Mouse (Mus musculus) midbrain, embryonic 10.5 days (tissue): ENCODE measurements at regions not wholly inside any gene's neighbourhood (a gene's known extent, or its start where the extent isn't known, plus 50 kb on each side); places are given as distances from the start of the nearest gene placed in this dataset.

ENCODE experiments used
- DNase-seq: peaks from one replicate; pipeline ENCODE4 v3.0.0-alpha.2; 2017; ENCODE audit warnings: low spot score
- H3K27ac ChIP-seq: fragments of 300-500 bp; sonication (generic); replicated peaks from 2 replicates; pipeline ENCODE4 v1.5.1; 2016; ENCODE audit warnings: mild to moderate bottlenecking
- H3K27me3 ChIP-seq: fragments of 300-500 bp; sonication (generic); 2 replicates; pipeline ENCODE4 v1.6.1; 2016; ENCODE audit warnings: low read depth, mild to moderate bottlenecking; ENCODE audit not compliant: poor library complexity, severe bottlenecking
- H3K36me3 ChIP-seq: fragments of 300-500 bp; sonication (generic); 2 replicates; pipeline ENCODE4 v1.6.1; 2016; ENCODE audit warnings: mild to moderate bottlenecking, moderate library complexity
- H3K4me1 ChIP-seq: fragments of 300-500 bp; sonication (generic); 2 replicates; pipeline ENCODE4 v1.6.1; 2016
- H3K4me3 ChIP-seq: fragments of 300-500 bp; sonication (generic); 2 replicates; pipeline ENCODE4 v1.5.1; 2016; ENCODE audit warnings: mild to moderate bottlenecking, moderate library complexity
- H3K9me3 ChIP-seq: fragments of 300-500 bp; sonication (generic); replicated peaks from 2 replicates; pipeline ENCODE4 v1.6.1; 2016; ENCODE audit warnings: mild to moderate bottlenecking
- WGBS: fragments of 180-500 bp; shearing (Covaris S2); methylation state at CpG from one replicate; pipeline ENCODE4 v1.1.7; 2016; 5-methylcytosine and 5-hydroxymethylcytosine counted together

DNA sequence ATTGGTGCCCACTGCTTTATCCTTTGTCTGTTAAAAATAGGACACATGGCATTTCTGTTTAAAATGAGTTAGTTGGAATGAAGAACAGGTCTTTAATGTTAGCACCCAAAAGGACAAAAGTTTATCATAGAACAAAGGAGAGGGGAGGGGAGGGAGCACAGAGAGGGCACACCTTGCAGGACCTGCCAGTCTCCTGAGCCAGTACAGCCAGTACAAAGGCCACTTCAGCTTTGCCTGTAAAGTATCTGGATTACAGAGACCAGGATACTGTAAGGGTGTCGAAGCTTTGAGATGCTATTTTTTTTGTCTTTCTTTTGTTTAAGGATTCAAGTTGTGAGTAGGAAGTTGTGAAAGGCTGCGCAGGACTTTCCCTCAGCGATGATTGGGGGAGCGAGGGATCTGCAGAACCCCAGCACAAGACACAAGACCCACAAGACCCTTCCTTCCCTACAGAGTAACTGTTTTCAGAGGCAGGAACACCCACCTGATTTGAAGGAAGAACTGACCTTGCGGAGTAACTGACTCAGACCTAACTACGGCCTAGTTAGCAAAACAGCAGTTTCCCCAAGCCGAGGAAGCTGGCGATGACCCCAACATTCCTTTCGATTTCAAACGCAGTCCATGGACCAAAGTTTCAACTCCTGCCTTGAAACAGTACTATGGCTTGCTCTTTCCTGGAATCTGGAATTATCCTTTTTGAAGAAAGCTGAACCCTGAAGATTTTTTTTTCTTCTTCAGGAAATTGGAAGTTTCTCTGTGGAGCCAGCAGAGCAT, 178.1 kb downstream of the Efnb2 start:
- H3K27me3 ChIP-seq, result peaks cover 64% of the 10 kb centered on the region
- no peaks in the 10 kb centered on the region for H3K9me3 ChIP-seq
- H3K36me3 ChIP-seq, result no peaks in the 10 kb centered on the region
- DNase-seq, result no peak
- H3K4me1 ChIP-seq, result peaks cover 60% of the 10 kb centered on the region
- H3K4me3 ChIP-seq, result no peak overlapping the region
- WGBS, result 68% methylated on average over 10 of the region's 10 CpGs
- 0 out of 2 replicates have a peak overlapping the region, but pooled peaks have one; percentile 9 for H3K27ac ChIP-seq

- H3K9me3 ChIP-seq, result no peaks in the 10 kb centered on the region
- DNase-seq, result no peak
- WGBS, result 85% methylated on average over 5 of the region's 5 CpGs
- no peak overlapping the region for H3K27ac ChIP-seq
- H3K4me1 ChIP-seq, result peaks cover 7% of the 10 kb centered on the region
- no peak overlapping the region for H3K4me3 ChIP-seq
- H3K27me3 ChIP-seq, result peaks cover 32% of the 10 kb centered on the region
- H3K36me3 ChIP-seq, result no peaks in the 10 kb centered on the region
Measured at GRCm38 (mm10) chr8:8477456-8477855, 183.6 kb downstream of the Efnb2 start.

DNA sequence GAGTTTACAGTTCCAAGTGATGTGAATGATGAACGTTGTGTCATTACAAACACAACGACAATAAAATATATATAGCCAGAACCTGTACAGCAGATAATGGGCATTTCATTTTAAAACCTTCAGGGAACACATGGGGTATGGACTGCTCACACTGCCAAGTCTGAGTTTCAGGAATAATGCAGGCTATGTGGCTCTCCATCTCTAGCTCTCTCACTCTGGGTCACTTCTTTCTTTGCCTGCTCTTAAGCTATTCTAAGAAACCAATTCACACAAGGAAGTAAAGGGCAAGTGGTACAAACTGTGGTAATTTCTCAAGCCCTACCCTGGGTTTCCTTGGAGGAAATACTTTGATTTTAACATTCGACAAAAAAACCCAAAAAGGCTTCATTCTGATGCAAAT, 192.5 kb downstream of the Efnb2 start:
- Histone ChIP-seq H3K4me3 (no peak overlapping the region), H3K4me1 (peaks cover 26% of the 10 kb centered on the region), H3K27ac (no peak overlapping the region), H3K36me3 (no peaks in the 10 kb centered on the region), H3K9me3 (no peaks in the 10 kb centered on the region), H3K27me3 (peaks cover 4% of the 10 kb centered on the region; the same call in 1 of the 2 replicates)
- DNase-seq, result no peak
- WGBS, result 65% methylated on average over 3 of the region's 3 CpGs

- 6% methylated on average over 6 of the region's 6 CpGs for WGBS
- Histone ChIP-seq H3K4me1 (peaks cover 26% of the 10 kb centered on the region), H3K27ac (peak overlapping the region; percentile 33; the same call in 1 of the 2 replicates), H3K9me3 (no peaks in the 10 kb centered on the region), H3K36me3 (no peaks in the 10 kb centered on the region), H3K27me3 (no peaks in the 10 kb centered on the region; the same call in 1 of the 2 replicates), H3K4me3 (no peak overlapping the region)
- peak; percentile 25 for DNase-seq
Measured at GRCm38 (mm10) chr8:8466526-8467244, 194.4 kb downstream of the Efnb2 start.

GRCm38 (mm10) chr8:8462455-8462854, 198.6 kb downstream of the Efnb2 start:
- 78% methylated on average over 2 of the region's 2 CpGs for WGBS
- Histone ChIP-seq H3K27me3 (no peaks in the 10 kb centered on the region; the same call in 1 of the 2 replicates), H3K36me3 (no peaks in the 10 kb centered on the region), H3K27ac (no peak overlapping the region), H3K4me1 (peaks cover 22% of the 10 kb centered on the region), H3K4me3 (no peak overlapping the region), H3K9me3 (no peaks in the 10 kb centered on the region)
- DNase-seq, result no peak

GRCm38 (mm10) chr8:8457536-8457935, 203.5 kb downstream of the Efnb2 start:
- no peaks in the 10 kb centered on the region for H3K9me3 ChIP-seq
- no peaks in the 10 kb centered on the region; the same call in 1 of the 2 replicates for H3K27me3 ChIP-seq
- peaks cover 3% of the 10 kb centered on the region; the same call in 1 of the 2 replicates for H3K4me1 ChIP-seq
- no peaks in the 10 kb centered on the region for H3K36me3 ChIP-seq
- no peak overlapping the region for H3K4me3 ChIP-seq
- H3K27ac ChIP-seq, result no peak overlapping the region
- 87% methylated on average over 5 of the region's 5 CpGs for WGBS
- no peak for DNase-seq

GRCm38 (mm10) chr8:8453944-8454343, 207.1 kb downstream of the Efnb2 start:
- Histone ChIP-seq H3K4me3 (no peak overlapping the region), H3K4me1 (peaks cover 3% of the 10 kb centered on the region; the same call in 1 of the 2 replicates), H3K9me3 (no peaks in the 10 kb centered on the region), H3K27me3 (no peaks in the 10 kb centered on the region; the same call in 1 of the 2 replicates), H3K36me3 (no peaks in the 10 kb centered on the region), H3K27ac (no peak overlapping the region)
- DNase-seq, result no peak
- WGBS, result 91% methylated on average over 6 of the region's 6 CpGs

- Histone ChIP-seq H3K27ac (no peak overlapping the region), H3K4me3 (no peak overlapping the region), H3K4me1 (no peaks in the 10 kb centered on the region), H3K27me3 (no peaks in the 10 kb centered on the region; the same call in 1 of the 2 replicates), H3K36me3 (no peaks in the 10 kb centered on the region), H3K9me3 (no peaks in the 10 kb centered on the region)
- 90% methylated on average over 9 of the region's 9 CpGs for WGBS
- no peak for DNase-seq
Measured at GRCm38 (mm10) chr8:8452226-8452625, 208.8 kb downstream of the Efnb2 start.

DNA sequence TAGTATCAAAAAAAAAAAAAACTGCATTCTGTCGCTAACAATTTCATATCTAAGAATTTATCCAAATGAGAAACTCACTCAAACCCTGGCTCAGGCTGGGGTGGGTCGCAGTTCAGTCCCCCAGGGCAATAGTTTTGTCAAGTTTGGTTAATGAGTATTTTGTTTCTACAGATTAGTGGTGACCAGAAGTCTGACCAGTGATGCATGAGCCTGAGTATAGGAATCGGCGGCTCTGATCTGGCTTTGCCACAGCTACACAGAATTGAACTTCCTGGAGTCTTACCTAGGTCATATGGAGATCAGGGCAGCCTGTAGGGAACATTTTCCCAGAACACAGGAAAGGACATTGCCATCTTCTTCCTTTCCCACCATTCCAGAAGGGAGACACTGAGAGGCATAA, 212.1 kb downstream of the Efnb2 start:
- no peak for DNase-seq
- H3K4me1 ChIP-seq, result no peaks in the 10 kb centered on the region
- H3K27ac ChIP-seq, result no peak overlapping the region
- no peaks in the 10 kb centered on the region for H3K9me3 ChIP-seq
- no peak overlapping the region for H3K4me3 ChIP-seq
- no peaks in the 10 kb centered on the region for H3K36me3 ChIP-seq
- 89% methylated on average over 4 of the region's 4 CpGs for WGBS
- no peaks in the 10 kb centered on the region for H3K27me3 ChIP-seq

GRCm38 (mm10) chr8:8441568-8441967, 219.5 kb downstream of the Efnb2 start:
- no peak overlapping the region for H3K4me3 ChIP-seq
- no peaks in the 10 kb centered on the region for H3K9me3 ChIP-seq
- no peak for DNase-seq
- H3K36me3 ChIP-seq, result no peaks in the 10 kb centered on the region
- WGBS, result 85% methylated on average over 6 of the region's 6 CpGs
- no peaks in the 10 kb centered on the region for H3K27me3 ChIP-seq
- H3K27ac ChIP-seq, result no peak overlapping the region
- no peaks in the 10 kb centered on the region for H3K4me1 ChIP-seq

DNA sequence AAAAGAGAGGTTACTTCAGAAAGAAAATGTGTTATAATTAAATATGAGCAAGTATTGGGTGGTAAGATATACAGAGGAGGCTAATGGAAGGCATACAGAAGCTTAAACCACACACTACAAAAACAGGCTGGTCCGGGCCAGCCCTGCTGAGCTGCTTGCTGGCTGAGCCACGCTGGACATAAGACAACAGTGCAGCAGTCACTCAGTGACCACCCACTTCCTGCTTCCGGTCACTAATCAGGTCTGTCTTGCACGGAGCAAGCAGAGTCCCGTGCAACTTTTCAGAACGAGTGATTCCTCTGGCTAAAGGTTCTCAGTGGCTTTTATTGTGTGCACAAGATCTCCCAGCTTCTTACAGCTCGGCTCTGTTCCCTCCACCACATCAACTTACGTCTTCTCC, 220.1 kb downstream of the Efnb2 start:
- Histone ChIP-seq H3K4me3 (no peak overlapping the region), H3K36me3 (no peaks in the 10 kb centered on the region), H3K27me3 (no peaks in the 10 kb centered on the region), H3K27ac (no peak overlapping the region), H3K9me3 (no peaks in the 10 kb centered on the region), H3K4me1 (no peaks in the 10 kb centered on the region)
- 69% methylated on average over 8 of the region's 8 CpGs for WGBS
- no peak for DNase-seq

GRCm38 (mm10) chr8:8426201-8426600, 234.8 kb downstream of the Efnb2 start:
- WGBS, result 65% methylated on average over 4 of the region's 4 CpGs
- Histone ChIP-seq H3K27me3 (no peaks in the 10 kb centered on the region), H3K36me3 (no peaks in the 10 kb centered on the region), H3K27ac (no peak overlapping the region), H3K9me3 (no peaks in the 10 kb centered on the region), H3K4me1 (peaks cover 6% of the 10 kb centered on the region; the same call in 1 of the 2 replicates), H3K4me3 (no peak overlapping the region)
- no peak for DNase-seq

DNA sequence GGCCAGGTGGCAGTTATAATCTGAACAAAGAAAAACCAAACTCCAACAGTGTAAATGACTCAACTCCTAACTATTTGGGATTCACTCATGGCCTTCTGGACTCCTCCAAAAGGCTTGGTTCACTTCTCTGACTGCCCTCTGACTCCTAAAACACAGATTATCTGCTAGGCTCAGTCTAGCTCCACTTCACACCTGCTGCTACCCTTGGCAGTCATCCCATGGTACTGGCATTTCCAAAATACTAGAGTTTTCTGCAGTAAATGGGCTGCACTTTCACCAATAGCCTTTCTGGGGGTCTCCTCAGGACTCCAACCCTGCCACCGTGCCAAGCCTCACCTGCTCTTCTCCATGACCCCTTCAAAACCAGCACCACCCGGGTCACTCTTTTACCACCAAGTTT, 237.6 kb downstream of the Efnb2 start:
- Histone ChIP-seq H3K27ac (no peak overlapping the region), H3K9me3 (no peaks in the 10 kb centered on the region), H3K4me1 (peaks cover 6% of the 10 kb centered on the region; the same call in 1 of the 2 replicates), H3K36me3 (no peaks in the 10 kb centered on the region), H3K4me3 (no peak overlapping the region), H3K27me3 (no peaks in the 10 kb centered on the region)
- WGBS, result 99% methylated on average over 2 of the region's 2 CpGs
- no peak for DNase-seq
